Mouse (Mus musculus): ENCODE results near the gene Spg11. TPM values are rescaled to one million over a fixed set of nuclear protein-coding genes. Genes with fewer than 3 reads are reported as not detected.
A peak's percentile ranks its signal among the peaks of the same experiment; 100 is the strongest.
"Not testable (repeated sequence)": the region's sequence is repeated elsewhere in the genome, so short reads cannot be mapped to it uniquely, and the experiment has no call there.

Gene Spg11
- polyA plus RNA-seq, 1 experiment from 2014 or later = 2.2 TPM

DNA sequence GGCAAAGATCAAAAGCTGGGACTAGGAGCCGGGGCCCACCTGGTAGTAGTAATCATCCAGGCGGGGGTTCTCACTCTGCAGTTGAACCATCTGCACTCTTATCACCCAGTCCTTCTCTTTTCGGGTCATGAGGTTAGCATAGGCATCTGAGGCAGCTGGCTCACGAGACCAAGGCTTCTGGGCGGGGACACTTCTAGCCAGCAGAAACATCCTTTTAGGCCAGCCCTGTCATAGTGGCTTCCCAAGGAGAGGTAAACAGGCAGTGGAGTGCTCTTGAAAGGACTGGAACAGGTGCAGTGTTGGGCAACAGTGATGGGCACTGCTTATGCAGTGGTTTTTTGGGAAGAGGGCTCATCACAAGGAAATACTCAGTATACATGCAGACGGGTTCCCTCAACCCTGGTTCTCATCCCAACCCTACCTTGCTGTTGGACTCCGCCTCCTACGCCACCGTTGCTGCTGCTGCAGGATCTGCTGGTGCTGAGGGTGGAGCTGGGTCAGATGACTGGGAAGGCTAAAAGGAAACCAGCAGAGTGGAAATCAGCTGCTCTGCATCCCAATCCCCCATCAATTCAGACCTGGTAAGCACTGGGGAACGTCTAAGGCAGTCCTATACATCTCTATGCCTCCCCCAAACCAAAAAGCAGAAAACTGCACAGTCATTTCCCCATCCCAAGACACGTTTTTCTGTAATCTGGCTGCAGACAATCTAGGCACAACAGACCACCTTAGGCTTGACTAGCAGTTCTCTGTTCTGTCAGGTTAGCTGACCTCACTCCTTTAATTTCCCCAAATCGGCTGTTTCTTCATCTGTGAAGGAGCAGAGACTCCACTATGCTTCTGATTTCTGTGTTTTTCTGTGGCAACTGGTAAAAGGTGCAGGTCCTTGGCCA is 7.7 kb upstream of the Spg11 start:
- no peak for DNase-seq
- Histone ChIP-seq H3K4me3 (ENCODE audit: low read depth, low read length) (no peak overlapping the region), H3K4me1 (ENCODE audit: insufficient read depth) (peaks cover 9% of the 10 kb centered on the region), H3K27ac (ENCODE audit: low read depth) (no peak overlapping the region), H3K27me3 (ENCODE audit: insufficient read depth, low read length) (no peaks in the 10 kb centered on the region), H3K4me2 (ENCODE audit: low read depth, low read length) (no peak overlapping the region), H3K36me3 (replicated peaks; ENCODE audit: insufficient read depth, low read length) (no peaks in the 10 kb centered on the region), H3K9ac (replicated peaks) (no peak overlapping the region), H3K9me3 (ENCODE audit: low read length) (no peaks in the 10 kb centered on the region)
- 35% methylated on average over 12 of the region's 12 CpGs for WGBS (ENCODE audit: insufficient replicate concordance)
- TF ChIP-seq EP300 (IDR thresholded peaks at IDR 0.05; ENCODE audit: low read depth) (peak; percentile 25; the same call in 1 of the 2 replicates), CTCF (IDR thresholded peaks at IDR 0.05; ENCODE audit: low read depth) (no peak)
- ATAC-seq = peak; percentile 78

- DNase-seq = no peak
- no peaks in the 10 kb centered on the region for H3K27me3 ChIP-seq (ENCODE audit: insufficient read depth, low read length)
- H3K4me3 ChIP-seq (ENCODE audit: low read depth, low read length) = no peak overlapping the region
- H3K9me3 ChIP-seq (ENCODE audit: low read length) = no peaks in the 10 kb centered on the region
- H3K27ac ChIP-seq (ENCODE audit: low read depth) = no peak overlapping the region
- TF ChIP-seq CTCF (IDR thresholded peaks at IDR 0.05; ENCODE audit: low read depth) (no peak), EP300 (IDR thresholded peaks at IDR 0.05; ENCODE audit: low read depth) (no peak)
- peaks cover 11% of the 10 kb centered on the region for H3K36me3 ChIP-seq (replicated peaks; ENCODE audit: insufficient read depth, low read length)
- 86% methylated on average over 2 of the region's 2 CpGs for WGBS (ENCODE audit: insufficient replicate concordance)
- no peak for ATAC-seq
- H3K4me2 ChIP-seq (ENCODE audit: low read depth, low read length) = peak overlapping the region; percentile 6; the same call in 1 of the 2 replicates
- no peak overlapping the region; the same call in 1 of the 2 replicates for H3K9ac ChIP-seq (replicated peaks)
- H3K4me1 ChIP-seq (ENCODE audit: insufficient read depth) = peaks cover 18% of the 10 kb centered on the region
These were observed 1.3 kb downstream of the Spg11 start for GRCm38 (mm10) chr2:122116888-122117287.

DNA sequence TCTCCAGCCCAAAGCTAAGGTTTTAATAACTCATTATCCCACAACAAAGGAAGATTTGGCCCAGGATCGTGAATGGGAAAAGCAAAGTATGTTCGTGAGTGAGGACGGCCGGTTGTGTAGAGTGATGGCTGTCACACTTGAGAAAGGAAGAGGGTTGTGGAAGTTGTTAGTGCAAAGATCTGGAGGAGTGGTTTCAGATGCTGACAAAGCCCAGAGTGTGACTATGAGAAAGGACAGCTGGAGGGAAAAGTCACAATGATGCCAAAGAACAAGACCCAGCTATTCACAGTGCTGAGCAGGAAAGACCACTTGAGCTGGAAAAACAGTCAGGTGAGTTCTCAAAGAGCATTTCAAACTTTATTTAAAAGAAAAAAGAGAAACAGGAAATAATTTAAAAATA is 8.5 kb downstream of the Spg11 start:
- WGBS (ENCODE audit: insufficient replicate concordance) = 77% methylated on average over 4 of the region's 4 CpGs
- H3K27ac ChIP-seq (ENCODE audit: low read depth) = no peak overlapping the region

GRCm38 (mm10) chr2:122108101-122108500 is 10.1 kb downstream of the Spg11 start:
- ATAC-seq (no peak), DNase-seq (no peak)
- no peak overlapping the region for H3K27ac ChIP-seq (ENCODE audit: low read depth)
- WGBS (ENCODE audit: insufficient replicate concordance) = 86% methylated on average over 14 of the region's 14 CpGs
- no peak overlapping the region for H3K9ac ChIP-seq (replicated peaks)
- H3K36me3 ChIP-seq (replicated peaks; ENCODE audit: insufficient read depth, low read length) = peaks cover 36% of the 10 kb centered on the region
- no peaks in the 10 kb centered on the region for H3K4me1 ChIP-seq (ENCODE audit: insufficient read depth)
- H3K4me3 ChIP-seq (ENCODE audit: low read depth, low read length) = no peak overlapping the region
- H3K27me3 ChIP-seq (ENCODE audit: insufficient read depth, low read length) = no peaks in the 10 kb centered on the region
- TF ChIP-seq CTCF (IDR thresholded peaks at IDR 0.05; ENCODE audit: low read depth) = no peak
- no peak for TF ChIP-seq EP300 (IDR thresholded peaks at IDR 0.05; ENCODE audit: low read depth)
- no peaks in the 10 kb centered on the region for H3K9me3 ChIP-seq (ENCODE audit: low read length)
- H3K4me2 ChIP-seq (ENCODE audit: low read depth, low read length) = no peak overlapping the region

More for the DNA sequence above, 8.5 kb downstream of the Spg11 start:
- H3K36me3 ChIP-seq (replicated peaks; ENCODE audit: insufficient read depth, low read length) = peaks cover 33% of the 10 kb centered on the region
- H3K9ac ChIP-seq (replicated peaks) = no peak overlapping the region
- H3K4me2 ChIP-seq (ENCODE audit: low read depth, low read length) = no peak overlapping the region
- no peak for TF ChIP-seq EP300 (IDR thresholded peaks at IDR 0.05; ENCODE audit: low read depth)
- TF ChIP-seq CTCF (IDR thresholded peaks at IDR 0.05; ENCODE audit: low read depth) = no peak
- DNase-seq = no peak
- ATAC-seq = no peak
- H3K4me1 ChIP-seq (ENCODE audit: insufficient read depth) = no peaks in the 10 kb centered on the region
- no peaks in the 10 kb centered on the region for H3K9me3 ChIP-seq (ENCODE audit: low read length)
- H3K27me3 ChIP-seq (ENCODE audit: insufficient read depth, low read length) = no peaks in the 10 kb centered on the region
- no peak overlapping the region for H3K4me3 ChIP-seq (ENCODE audit: low read depth, low read length)

DNA sequence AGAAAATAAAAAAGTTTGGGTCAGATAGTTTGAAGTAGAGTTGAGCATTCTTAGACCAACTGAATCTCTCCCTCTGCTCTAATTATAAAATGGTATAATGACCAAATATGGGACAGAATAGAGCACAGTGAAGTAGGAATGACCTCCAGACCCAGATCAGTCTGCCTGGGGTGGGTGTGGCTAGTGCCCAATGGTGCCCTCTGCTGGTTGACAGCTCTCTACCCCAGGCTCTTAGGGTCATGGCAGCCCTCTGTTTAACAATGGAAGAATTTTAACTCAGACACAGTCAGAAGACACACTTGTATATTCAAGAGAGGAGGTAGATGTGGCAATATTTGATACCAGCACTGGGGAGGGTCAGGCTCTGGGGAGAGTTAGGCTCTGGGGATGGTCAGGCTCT is 16.1 kb downstream of the Spg11 start:
- ATAC-seq (peak; percentile 72), DNase-seq (peak; percentile 70)
- H3K36me3 ChIP-seq (replicated peaks; ENCODE audit: insufficient read depth, low read length) = peaks cover 50% of the 10 kb centered on the region
- H3K27ac ChIP-seq (ENCODE audit: low read depth) = no peak overlapping the region
- no peaks in the 10 kb centered on the region for H3K9me3 ChIP-seq (ENCODE audit: low read length)
- H3K27me3 ChIP-seq (ENCODE audit: insufficient read depth, low read length) = no peaks in the 10 kb centered on the region
- H3K9ac ChIP-seq (replicated peaks) = no peak overlapping the region
- no peak overlapping the region for H3K4me2 ChIP-seq (ENCODE audit: low read depth, low read length)
- no peak overlapping the region for H3K4me3 ChIP-seq (ENCODE audit: low read depth, low read length)
- no peaks in the 10 kb centered on the region for H3K4me1 ChIP-seq (ENCODE audit: insufficient read depth)
- TF ChIP-seq CTCF (IDR thresholded peaks at IDR 0.05; ENCODE audit: low read depth) (peak; percentile 72), EP300 (IDR thresholded peaks at IDR 0.05; ENCODE audit: low read depth) (no peak)

GRCm38 (mm10) chr2:122097686-122098085 is 20.5 kb downstream of the Spg11 start:
- H3K27me3 ChIP-seq (ENCODE audit: insufficient read depth, low read length); H3K4me3 ChIP-seq (ENCODE audit: low read depth, low read length); H3K9me3 ChIP-seq (ENCODE audit: low read length); H3K9ac ChIP-seq (replicated peaks); ATAC-seq; H3K4me2 ChIP-seq (ENCODE audit: low read depth, low read length); DNase-seq; H3K27ac ChIP-seq (ENCODE audit: low read depth); H3K4me1 ChIP-seq (ENCODE audit: insufficient read depth): not testable (repeated sequence)
- peaks cover 58% of the 10 kb centered on the region for H3K36me3 ChIP-seq (replicated peaks; ENCODE audit: insufficient read depth, low read length)
- WGBS (ENCODE audit: insufficient replicate concordance) = 84% methylated on average over 5 of the region's 5 CpGs
